Mouse (Mus musculus): ENCODE measurements around the gene Cpne4. TPM values are rescaled to one million over a fixed set of nuclear protein-coding genes. Genes with fewer than 3 reads are reported as not detected.

Gene Cpne4
- polyA plus RNA-seq, 1 experiment from 2014 or later, result 2.3 TPM

GRCm38 (mm10) chr9:104841278-104841677 is 294.2 kb downstream of the Cpne4 start:
- no peak for ATAC-seq
- Histone ChIP-seq H3K27ac (ENCODE audit: low read depth, low read length) (no peak overlapping the region), H3K27me3 (replicated peaks; ENCODE audit: control insufficient read depth, insufficient read depth, low read length) (no peaks in the 10 kb centered on the region), H3K4me3 (ENCODE audit: low read depth, low read length) (no peak overlapping the region), H3K36me3 (ENCODE audit: control insufficient read depth, insufficient read depth) (no peaks in the 10 kb centered on the region), H3K9ac (ENCODE audit: low read depth, low read length) (no peak overlapping the region), H3K9me3 (ENCODE audit: control insufficient read depth) (no peaks in the 10 kb centered on the region), H3K4me1 (replicated peaks; ENCODE audit: control insufficient read depth, insufficient read depth, low read length) (no peaks in the 10 kb centered on the region), H3K4me2 (replicated peaks; ENCODE audit: low read depth) (no peak overlapping the region)
- WGBS, result 80% methylated on average over 1 of the region's 1 CpGs
- no peak for TF ChIP-seq CTCF (IDR thresholded peaks at IDR 0.05; ENCODE audit: low read depth)

- WGBS, result 56% methylated on average over 2 of the region's 2 CpGs
- H3K4me3 ChIP-seq (ENCODE audit: low read depth, low read length), result no peak overlapping the region
- H3K9ac ChIP-seq (ENCODE audit: low read depth, low read length), result no peak overlapping the region
- H3K4me2 ChIP-seq (replicated peaks; ENCODE audit: low read depth), result no peak overlapping the region
- no peak overlapping the region for H3K27ac ChIP-seq (ENCODE audit: low read depth, low read length)
- no peaks in the 10 kb centered on the region for H3K27me3 ChIP-seq (replicated peaks; ENCODE audit: control insufficient read depth, insufficient read depth, low read length)
- no peak for TF ChIP-seq CTCF (IDR thresholded peaks at IDR 0.05; ENCODE audit: low read depth)
- H3K9me3 ChIP-seq (ENCODE audit: control insufficient read depth), result no peaks in the 10 kb centered on the region
- H3K4me1 ChIP-seq (replicated peaks; ENCODE audit: control insufficient read depth, insufficient read depth, low read length), result no peaks in the 10 kb centered on the region
- H3K36me3 ChIP-seq (ENCODE audit: control insufficient read depth, insufficient read depth), result no peaks in the 10 kb centered on the region
- no peak for ATAC-seq
Measured at GRCm38 (mm10) chr9:104845226-104845930, 298.3 kb downstream of the Cpne4 start.

GRCm38 (mm10) chr9:104853701-104854100 is 306.6 kb downstream of the Cpne4 start:
- Histone ChIP-seq H3K27me3 (replicated peaks; ENCODE audit: control insufficient read depth, insufficient read depth, low read length) (no peaks in the 10 kb centered on the region), H3K27ac (ENCODE audit: low read depth, low read length) (no peak overlapping the region), H3K4me2 (replicated peaks; ENCODE audit: low read depth) (no peak overlapping the region), H3K36me3 (ENCODE audit: control insufficient read depth, insufficient read depth) (no peaks in the 10 kb centered on the region), H3K9ac (ENCODE audit: low read depth, low read length) (no peak overlapping the region), H3K4me3 (ENCODE audit: low read depth, low read length) (no peak overlapping the region), H3K4me1 (replicated peaks; ENCODE audit: control insufficient read depth, insufficient read depth, low read length) (no peaks in the 10 kb centered on the region), H3K9me3 (ENCODE audit: control insufficient read depth) (no peaks in the 10 kb centered on the region)
- ATAC-seq, result no peak
- 75% methylated on average over 3 of the region's 3 CpGs for WGBS
- TF ChIP-seq CTCF (IDR thresholded peaks at IDR 0.05; ENCODE audit: low read depth), result no peak

- H3K4me1 ChIP-seq (replicated peaks; ENCODE audit: control insufficient read depth, insufficient read depth, low read length), result no peaks in the 10 kb centered on the region
- no peak overlapping the region for H3K4me2 ChIP-seq (replicated peaks; ENCODE audit: low read depth)
- 70% methylated on average over 6 of the region's 6 CpGs for WGBS
- no peak overlapping the region for H3K4me3 ChIP-seq (ENCODE audit: low read depth, low read length)
- no peak overlapping the region for H3K9ac ChIP-seq (ENCODE audit: low read depth, low read length)
- H3K36me3 ChIP-seq (ENCODE audit: control insufficient read depth, insufficient read depth), result no peaks in the 10 kb centered on the region
- TF ChIP-seq CTCF (IDR thresholded peaks at IDR 0.05; ENCODE audit: low read depth), result no peak
- H3K9me3 ChIP-seq (ENCODE audit: control insufficient read depth), result no peaks in the 10 kb centered on the region
- no peak for ATAC-seq
- no peak overlapping the region for H3K27ac ChIP-seq (ENCODE audit: low read depth, low read length)
- no peaks in the 10 kb centered on the region for H3K27me3 ChIP-seq (replicated peaks; ENCODE audit: control insufficient read depth, insufficient read depth, low read length)
Measured at GRCm38 (mm10) chr9:104854245-104854921, 307.3 kb downstream of the Cpne4 start.

GRCm38 (mm10) chr9:104865830-104866229 is 318.7 kb downstream of the Cpne4 start:
- Histone ChIP-seq H3K36me3 (ENCODE audit: control insufficient read depth, insufficient read depth) (no peaks in the 10 kb centered on the region), H3K4me1 (replicated peaks; ENCODE audit: control insufficient read depth, insufficient read depth, low read length) (no peaks in the 10 kb centered on the region), H3K9ac (ENCODE audit: low read depth, low read length) (no peak overlapping the region), H3K4me2 (replicated peaks; ENCODE audit: low read depth) (no peak overlapping the region), H3K4me3 (ENCODE audit: low read depth, low read length) (no peak overlapping the region), H3K27me3 (replicated peaks; ENCODE audit: control insufficient read depth, insufficient read depth, low read length) (no peaks in the 10 kb centered on the region), H3K9me3 (ENCODE audit: control insufficient read depth) (no peaks in the 10 kb centered on the region), H3K27ac (ENCODE audit: low read depth, low read length) (no peak overlapping the region)
- no peak for TF ChIP-seq CTCF (IDR thresholded peaks at IDR 0.05; ENCODE audit: low read depth)
- ATAC-seq, result no peak
- 82% methylated on average over 1 of the region's 1 CpGs for WGBS

- Histone ChIP-seq H3K4me3 (ENCODE audit: low read depth, low read length) (no peak overlapping the region), H3K36me3 (ENCODE audit: control insufficient read depth, insufficient read depth) (no peaks in the 10 kb centered on the region), H3K4me2 (replicated peaks; ENCODE audit: low read depth) (no peak overlapping the region), H3K9me3 (ENCODE audit: control insufficient read depth) (no peaks in the 10 kb centered on the region), H3K4me1 (replicated peaks; ENCODE audit: control insufficient read depth, insufficient read depth, low read length) (no peaks in the 10 kb centered on the region), H3K27me3 (replicated peaks; ENCODE audit: control insufficient read depth, insufficient read depth, low read length) (no peaks in the 10 kb centered on the region), H3K27ac (ENCODE audit: low read depth, low read length) (no peak overlapping the region), H3K9ac (ENCODE audit: low read depth, low read length) (no peak overlapping the region)
- 82% methylated on average over 4 of the region's 4 CpGs for WGBS
- no peak for TF ChIP-seq CTCF (IDR thresholded peaks at IDR 0.05; ENCODE audit: low read depth)
- no peak for ATAC-seq
Measured at GRCm38 (mm10) chr9:104872586-104872985, 325.5 kb downstream of the Cpne4 start.
